Mouse (Mus musculus) intestine, embryonic 14.5 days (tissue): Measurements from ENCODE around the gene Nisch. TPM values are rescaled to one million over a fixed set of nuclear protein-coding genes. Genes with fewer than 3 reads are reported as not detected.

Experiments
- ATAC-seq: fragments of 200-750 bp; cut with Nextera tagmentation; replicated peaks from 2 replicates; pipeline ENCODE4 v1.8.0; 2017; ENCODE audit warnings: low read depth, moderate number of reproducible peaks, moderate TSS enrichment, moderate library complexity; ENCODE audit not compliant: low FRiP score, low TSS enrichment
- DNase-seq: peaks from one replicate; pipeline ENCODE4 v3.0.0-alpha.2; 2018; ENCODE audit warnings: low spot score
- H3K27ac ChIP-seq: fragments of 300-500 bp; sonication (generic); 2 replicates; pipeline ENCODE4 v1.5.1; 2014; ENCODE audit warnings: low read depth, mild to moderate bottlenecking, control low read depth
- H3K27me3 ChIP-seq: fragments of 300-500 bp; sonication (generic); replicated peaks from 2 replicates; pipeline ENCODE4 v1.6.1; 2014; ENCODE audit warnings: low read length, control low read depth; ENCODE audit not compliant: control insufficient read depth, insufficient read depth
- H3K36me3 ChIP-seq: fragments of 300-500 bp; sonication (generic); 2 replicates; pipeline ENCODE4 v1.6.1; 2014; ENCODE audit warnings: low read length, control low read depth; ENCODE audit not compliant: control insufficient read depth, insufficient read depth
- H3K4me1 ChIP-seq: fragments of 300-500 bp; sonication (generic); replicated peaks from 2 replicates; pipeline ENCODE4 v1.6.1; 2014; ENCODE audit warnings: low read length, control low read depth, mixed read lengths; ENCODE audit not compliant: control insufficient read depth, insufficient read depth
- H3K4me2 ChIP-seq: fragments of 300-500 bp; sonication (generic); 2 replicates; pipeline ENCODE4 v1.6.1; 2014; ENCODE audit warnings: low read length
- H3K4me3 ChIP-seq: fragments of 300-500 bp; sonication (generic); 2 replicates; pipeline ENCODE4 v1.5.1; 2014; ENCODE audit warnings: low read depth, low read length, control low read depth, mixed read lengths
- H3K9ac ChIP-seq: fragments of 300-500 bp; sonication (generic); 2 replicates; pipeline ENCODE4 v1.6.1; 2014; ENCODE audit warnings: mild to moderate bottlenecking, low read length
- H3K9me3 ChIP-seq: fragments of 300-500 bp; sonication (generic); 2 replicates; pipeline ENCODE4 v1.6.1; 2016; ENCODE audit warnings: low read length, control low read depth; ENCODE audit not compliant: control insufficient read depth
- WGBS: fragments of 180-500 bp; shearing (Covaris S2); extraction: QIAGEN DNeasy Blood & Tissue Kit; methylation state at CpG from one replicate; pipeline ENCODE4 v1.1.7; 2014; 5-methylcytosine and 5-hydroxymethylcytosine counted together
- polyA plus RNA-seq: library from polyadenylated mRNA; unstranded; fragments of >200 nt; fragmentation: Nextera tagmentation; extraction: Ambion mirVana; gene quantifications from 2 replicates; pipeline ENCODE4 v1.2.1, GENCODE M21; 2014

The Nisch gene
- polyA plus RNA-seq, 1 experiment from 2014 or later = 330 TPM

DNA sequence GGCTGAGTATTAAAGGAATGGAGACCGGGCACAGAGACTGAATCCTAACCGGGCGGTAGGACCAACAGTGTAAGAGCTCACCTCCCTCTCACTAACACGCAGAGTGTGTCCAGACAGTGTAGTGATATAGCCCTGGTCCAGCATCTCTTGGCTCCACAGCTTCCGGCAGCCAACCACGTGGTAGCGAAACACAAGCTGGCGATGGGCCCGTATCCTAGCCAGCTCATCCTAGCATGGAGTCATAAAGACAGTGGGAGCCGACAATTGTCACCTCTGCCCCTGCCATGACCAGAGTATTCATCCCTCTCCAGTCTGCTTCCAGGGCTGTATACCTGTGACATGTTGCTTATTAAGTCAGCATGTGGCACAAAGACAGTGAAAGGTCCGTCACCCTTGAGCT, 71.1 kb downstream of the Nisch start:
- Histone ChIP-seq H3K27me3 (no peaks in the 10 kb centered on the region), H3K4me2 (no peak overlapping the region), H3K4me3 (no peak overlapping the region), H3K9ac (no peak overlapping the region), H3K27ac (no peak overlapping the region), H3K4me1 (no peaks in the 10 kb centered on the region), H3K9me3 (no peaks in the 10 kb centered on the region), H3K36me3 (peaks cover 9% of the 10 kb centered on the region; the same call in 1 of the 2 replicates)
- ATAC-seq (no peak), DNase-seq (no peak)
- 90% methylated on average over 11 of the region's 11 CpGs for WGBS

DNA sequence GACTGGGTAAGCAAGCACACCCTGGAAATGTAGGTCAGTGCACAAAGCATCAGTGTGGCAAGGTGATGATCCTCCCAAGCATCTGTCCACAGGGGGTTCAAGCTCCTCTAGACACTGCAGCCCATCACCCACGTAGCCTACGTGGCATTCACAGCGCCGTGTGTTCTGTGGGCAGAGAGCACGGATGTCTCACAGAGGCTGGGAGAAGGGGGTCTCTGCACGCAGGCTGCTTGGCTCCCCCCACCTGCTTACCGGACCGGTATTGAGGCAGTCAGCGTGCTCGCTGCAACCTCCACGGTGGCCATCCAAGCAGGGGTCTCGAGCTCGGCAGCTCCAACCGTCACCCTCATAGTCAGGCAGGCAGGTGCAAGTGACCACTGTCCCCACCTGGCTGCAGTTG, 75.7 kb downstream of the Nisch start:
- Histone ChIP-seq H3K4me3 (no peak overlapping the region), H3K27ac (no peak overlapping the region), H3K4me1 (no peaks in the 10 kb centered on the region), H3K9me3 (no peaks in the 10 kb centered on the region), H3K36me3 (peaks cover 53% of the 10 kb centered on the region), H3K9ac (no peak overlapping the region), H3K27me3 (no peaks in the 10 kb centered on the region), H3K4me2 (no peak overlapping the region)
- DNase-seq = no peak
- no peak for ATAC-seq
- 94% methylated on average over 14 of the region's 14 CpGs for WGBS

DNA sequence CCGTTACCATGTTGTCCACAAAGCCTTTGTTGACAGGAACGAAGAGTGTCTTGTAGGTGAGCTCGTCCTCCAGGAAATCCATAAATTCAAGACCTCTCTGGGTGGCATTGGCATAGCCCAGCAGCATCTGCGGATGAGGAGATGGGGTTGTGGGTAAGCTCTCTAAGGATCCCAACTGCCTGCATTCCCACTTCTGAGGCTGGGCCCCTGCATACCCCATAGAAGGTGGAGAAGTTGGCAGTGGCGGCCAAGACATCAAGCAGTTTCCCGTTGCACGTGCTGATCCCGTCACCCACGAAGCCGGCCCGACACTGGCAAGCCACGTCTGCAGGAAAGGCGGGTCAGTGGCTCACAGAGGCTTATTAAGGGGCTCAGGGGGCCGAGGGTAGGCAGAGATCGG, 76.6 kb downstream of the Nisch start:
- Histone ChIP-seq H3K9ac (no peak overlapping the region), H3K4me3 (no peak overlapping the region), H3K4me1 (no peaks in the 10 kb centered on the region), H3K27ac (no peak overlapping the region), H3K27me3 (no peaks in the 10 kb centered on the region), H3K36me3 (peaks cover 62% of the 10 kb centered on the region), H3K9me3 (no peaks in the 10 kb centered on the region), H3K4me2 (no peak overlapping the region)
- DNase-seq (no peak), ATAC-seq (no peak)
- WGBS = 92% methylated on average over 15 of the region's 15 CpGs

DNA sequence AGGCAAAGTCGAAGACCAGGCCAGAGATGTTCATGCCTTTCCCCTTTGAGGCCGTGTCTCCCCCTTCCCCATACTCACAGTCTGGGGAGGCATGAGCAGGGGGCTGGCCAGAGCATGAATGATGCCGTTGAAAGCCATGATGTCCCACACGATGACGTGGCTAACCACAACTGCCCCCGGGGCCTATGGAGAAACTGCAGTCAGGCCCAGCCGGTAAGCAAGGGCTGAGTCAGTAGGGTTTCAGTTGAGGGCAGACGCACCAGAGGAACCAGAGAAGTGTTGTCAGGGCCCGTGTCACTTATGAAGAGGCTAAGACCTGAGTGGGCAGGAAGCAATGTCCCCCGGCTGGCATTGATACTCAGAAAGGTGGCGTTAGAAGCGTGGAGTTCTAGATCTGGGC, 77.1 kb downstream of the Nisch start:
- Histone ChIP-seq H3K4me3 (no peak overlapping the region), H3K4me2 (no peak overlapping the region), H3K27ac (no peak overlapping the region), H3K9ac (no peak overlapping the region), H3K36me3 (peaks cover 67% of the 10 kb centered on the region), H3K4me1 (no peaks in the 10 kb centered on the region), H3K9me3 (no peaks in the 10 kb centered on the region), H3K27me3 (no peaks in the 10 kb centered on the region)
- 87% methylated on average over 12 of the region's 12 CpGs for WGBS
- DNase-seq = no peak
- no peak for ATAC-seq

DNA sequence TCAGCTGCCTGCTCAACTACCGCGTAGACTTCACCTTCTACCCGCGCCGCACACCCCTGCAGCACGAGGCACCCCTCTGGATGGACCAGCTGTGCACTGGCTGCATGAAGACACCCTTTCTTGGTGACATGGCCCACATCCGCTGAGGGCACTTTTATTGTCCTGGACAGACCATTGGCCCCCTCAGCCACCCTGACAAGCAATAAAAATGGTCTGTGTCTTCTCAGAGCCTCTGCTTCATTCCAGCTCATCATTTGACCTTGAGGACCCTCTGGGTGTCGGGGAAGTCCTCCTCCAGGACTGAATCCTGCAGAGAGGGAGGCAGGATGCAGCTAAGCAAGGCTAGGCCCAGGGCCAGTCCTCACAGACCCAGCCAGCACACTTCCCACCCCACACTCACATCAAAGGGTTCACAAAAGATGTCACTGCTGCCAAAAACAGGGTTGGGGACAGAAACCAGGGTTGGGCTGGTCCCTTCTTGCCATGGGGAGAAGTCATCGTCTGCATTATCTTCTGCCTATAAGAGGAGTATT, 77.8 kb downstream of the Nisch start:
- H3K27me3 ChIP-seq = no peaks in the 10 kb centered on the region
- peaks cover 73% of the 10 kb centered on the region for H3K36me3 ChIP-seq
- no peak overlapping the region for H3K27ac ChIP-seq
- no peaks in the 10 kb centered on the region for H3K9me3 ChIP-seq
- DNase-seq = no peak
- no peaks in the 10 kb centered on the region for H3K4me1 ChIP-seq
- H3K9ac ChIP-seq = no peak overlapping the region
- WGBS = 89% methylated on average over 9 of the region's 9 CpGs
- H3K4me2 ChIP-seq = no peak overlapping the region
- no peak for ATAC-seq
- H3K4me3 ChIP-seq = no peak overlapping the region

DNA sequence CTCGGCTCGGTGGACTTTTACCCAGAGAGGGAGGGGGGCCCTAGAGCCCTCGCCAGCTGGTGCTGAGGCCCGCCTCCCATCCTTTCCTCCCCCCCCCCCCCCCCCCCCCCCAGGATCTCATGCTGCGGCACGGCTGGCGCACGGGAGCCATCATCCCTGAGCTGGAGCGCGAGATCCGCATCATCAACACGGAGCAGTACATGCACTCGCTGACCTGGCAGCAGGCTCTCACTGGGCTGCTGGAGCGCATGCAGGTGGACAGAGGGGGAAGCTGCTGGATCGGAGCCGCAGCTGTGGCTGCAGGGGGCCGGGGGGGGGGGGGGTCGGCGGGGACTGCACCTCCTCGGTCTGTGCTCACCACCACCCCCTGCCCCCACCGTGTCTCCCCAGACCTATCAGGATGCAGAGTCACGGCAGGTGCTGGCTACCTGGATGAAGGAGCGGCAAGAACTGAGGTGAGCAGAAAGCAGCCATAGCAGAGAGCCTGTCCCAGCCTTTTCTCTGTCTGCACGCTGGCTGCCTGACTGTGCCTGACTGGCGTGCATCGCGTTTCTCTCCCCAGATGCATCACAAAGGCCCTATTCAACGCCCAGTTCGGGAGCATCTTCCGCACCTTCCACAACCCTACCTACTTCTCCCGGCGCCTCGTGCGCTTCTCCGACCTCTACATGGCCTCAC, 78.4 kb downstream of the Nisch start:
- DNase-seq = no peak
- no peak overlapping the region for H3K27ac ChIP-seq
- H3K4me3 ChIP-seq = no peak overlapping the region
- ATAC-seq = no peak
- no peaks in the 10 kb centered on the region for H3K27me3 ChIP-seq
- WGBS = 85% methylated on average over 28 of the region's 35 CpGs
- H3K4me1 ChIP-seq = peaks cover 5% of the 10 kb centered on the region
- peaks cover 73% of the 10 kb centered on the region for H3K36me3 ChIP-seq
- no peak overlapping the region for H3K4me2 ChIP-seq
- H3K9me3 ChIP-seq = no peaks in the 10 kb centered on the region
- H3K9ac ChIP-seq = no peak overlapping the region

DNA sequence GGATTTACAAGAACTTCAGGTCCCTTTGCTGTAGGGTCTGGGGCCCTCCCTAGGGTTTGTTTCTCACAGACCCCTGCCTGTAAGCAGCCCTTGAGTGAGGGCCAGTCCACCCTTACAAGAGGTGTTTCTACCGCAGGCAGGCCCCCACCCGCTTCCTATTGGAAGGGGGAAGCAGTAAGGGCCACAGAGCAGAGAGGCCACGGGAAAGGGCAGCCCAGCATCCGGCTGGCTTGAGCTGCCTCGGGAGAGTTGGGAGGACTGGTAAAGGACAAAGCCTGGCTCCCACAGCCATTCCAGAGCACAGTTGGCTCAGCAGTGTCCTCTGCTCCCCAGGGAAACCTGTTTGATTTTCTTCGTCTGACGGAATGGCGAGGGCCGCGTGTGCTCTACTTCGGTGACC, 79.0 kb downstream of the Nisch start:
- 78% methylated on average over 11 of the region's 11 CpGs for WGBS
- H3K36me3 ChIP-seq = peaks cover 73% of the 10 kb centered on the region
- no peak for ATAC-seq

DNA sequence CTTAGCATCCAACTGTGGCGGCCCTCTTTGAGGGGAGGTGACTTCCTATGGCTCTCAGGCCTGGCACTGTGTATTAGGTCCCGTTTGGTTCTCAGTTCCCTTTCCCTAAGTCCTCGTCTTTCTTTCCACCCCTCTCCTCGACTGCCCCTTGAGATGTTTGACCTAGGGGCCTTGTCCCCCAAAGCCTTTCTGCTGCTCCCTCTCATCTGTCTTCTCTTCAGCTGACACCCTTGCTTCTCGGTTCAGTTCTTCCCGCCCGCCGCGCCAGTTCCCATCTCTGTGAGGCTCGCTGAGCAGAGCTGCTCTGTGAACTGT, 79.5 kb downstream of the Nisch start:
- no peaks in the 10 kb centered on the region for H3K9me3 ChIP-seq
- ATAC-seq (no peak), DNase-seq (no peak)
- peaks cover 73% of the 10 kb centered on the region for H3K36me3 ChIP-seq
- 83% methylated on average over 10 of the region's 10 CpGs for WGBS
- H3K9ac ChIP-seq = no peak overlapping the region
- peaks cover 16% of the 10 kb centered on the region for H3K4me1 ChIP-seq
- no peak overlapping the region for H3K4me3 ChIP-seq
- no peak overlapping the region for H3K4me2 ChIP-seq
- no peaks in the 10 kb centered on the region for H3K27me3 ChIP-seq
- no peak overlapping the region for H3K27ac ChIP-seq

More for the DNA sequence above, 79.0 kb downstream of the Nisch start:
- no peak overlapping the region for H3K4me3 ChIP-seq
- no peak for DNase-seq
- H3K9ac ChIP-seq = no peak overlapping the region
- H3K27ac ChIP-seq = no peak overlapping the region
- no peaks in the 10 kb centered on the region for H3K9me3 ChIP-seq
- H3K27me3 ChIP-seq = no peaks in the 10 kb centered on the region
- H3K4me1 ChIP-seq = peaks cover 11% of the 10 kb centered on the region
- no peak overlapping the region for H3K4me2 ChIP-seq
